Mouse (Mus musculus) cerebellum, adult 8-10 months (tissue): ENCODE measurements around the gene Chn1.

Source experiments
- DNase-seq: peaks from one replicate; pipeline ENCODE4 v3.0.0; 2022

The Chn1 gene

GRCm38 (mm10) chr2:73745647-73746374 lies 29.3 kb downstream of the Chn1 start:
- peak; percentile 13 for DNase-seq

GRCm38 (mm10) chr2:73741286-73741685 lies 33.9 kb downstream of the Chn1 start:
- DNase-seq, result no peak

DNA sequence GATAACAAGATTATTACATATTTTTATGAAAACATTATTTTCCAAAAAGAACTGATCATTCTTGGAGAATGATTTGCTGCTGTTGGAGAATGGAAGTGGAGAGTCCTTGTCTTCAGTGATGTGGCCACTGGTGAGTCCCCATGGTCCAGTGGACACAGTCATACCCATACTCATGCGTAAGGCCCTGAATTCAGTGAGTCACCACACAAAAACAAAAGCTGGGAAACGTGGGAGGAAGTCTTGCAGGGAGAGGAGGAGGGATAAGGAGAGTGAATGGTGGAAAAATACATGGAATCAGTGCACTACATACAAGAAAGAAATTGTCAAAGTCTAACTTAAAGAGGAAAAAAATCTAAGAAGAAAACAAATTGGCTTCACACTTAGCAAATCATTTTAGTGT lies 47.3 kb downstream of the Chn1 start:
- DNase-seq, result no peak

DNA sequence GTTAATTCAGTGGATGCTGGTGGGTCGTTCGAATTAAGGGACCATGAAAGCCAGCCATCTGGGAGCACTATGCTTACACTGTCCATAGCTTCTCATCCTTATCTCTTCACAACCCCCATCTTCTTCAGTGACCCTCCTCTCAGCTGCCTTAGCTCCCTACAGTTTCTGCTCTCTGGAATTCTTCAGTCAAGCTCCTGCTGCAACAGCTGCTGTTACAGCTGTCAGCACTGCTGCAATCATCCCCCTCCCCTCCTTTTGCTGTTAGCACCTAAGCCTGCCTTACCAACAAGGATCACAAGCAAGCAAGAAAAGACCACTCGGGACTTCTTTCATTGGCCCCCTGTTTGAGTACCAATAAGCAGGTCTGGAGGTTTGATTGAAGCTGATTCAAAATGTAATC lies 50.2 kb downstream of the Chn1 start:
- DNase-seq, result no peak

DNA sequence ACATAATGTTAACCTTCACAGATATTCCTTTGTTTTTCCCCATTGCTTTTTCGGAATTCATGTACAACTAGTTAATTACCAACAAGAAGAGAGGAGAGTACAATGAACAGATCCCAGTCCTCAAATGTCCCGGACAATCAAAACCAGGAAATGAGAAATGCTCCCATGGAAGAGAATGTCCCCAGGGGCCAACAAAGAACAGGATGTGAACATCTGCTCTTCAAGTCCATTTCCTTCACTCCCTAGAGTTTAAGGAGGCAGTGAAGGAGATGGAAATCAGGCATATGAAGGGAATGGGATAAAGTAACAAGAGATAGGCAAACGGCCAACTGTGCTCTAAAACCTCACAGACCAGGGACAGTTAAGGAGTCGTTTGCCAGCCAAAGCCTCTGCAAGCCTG lies 53.3 kb downstream of the Chn1 start:
- DNase-seq, result no peak

DNA sequence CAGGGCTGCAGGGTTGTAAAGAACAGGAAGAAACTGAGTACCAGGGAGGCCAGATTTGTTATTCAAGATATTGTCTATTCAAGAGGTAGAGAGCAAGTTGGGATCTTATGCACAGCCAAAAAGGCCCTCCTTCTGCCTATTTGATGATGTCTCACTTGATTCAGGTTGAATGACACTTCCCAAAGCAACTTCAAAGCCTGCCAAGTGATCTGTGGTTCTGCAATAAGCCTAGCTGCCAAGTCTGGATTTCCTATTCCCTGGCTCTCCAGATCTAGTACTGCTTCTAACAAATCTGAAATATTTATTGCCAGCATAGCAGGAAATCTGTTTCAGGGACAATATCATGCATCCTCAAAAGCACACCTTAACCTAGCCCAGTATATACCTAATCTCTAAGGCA lies 62.7 kb downstream of the Chn1 start:
- DNase-seq, result no peak

GRCm38 (mm10) chr2:73693045-73693444 lies 82.1 kb downstream of the Chn1 start:
- DNase-seq, result no peak

DNA sequence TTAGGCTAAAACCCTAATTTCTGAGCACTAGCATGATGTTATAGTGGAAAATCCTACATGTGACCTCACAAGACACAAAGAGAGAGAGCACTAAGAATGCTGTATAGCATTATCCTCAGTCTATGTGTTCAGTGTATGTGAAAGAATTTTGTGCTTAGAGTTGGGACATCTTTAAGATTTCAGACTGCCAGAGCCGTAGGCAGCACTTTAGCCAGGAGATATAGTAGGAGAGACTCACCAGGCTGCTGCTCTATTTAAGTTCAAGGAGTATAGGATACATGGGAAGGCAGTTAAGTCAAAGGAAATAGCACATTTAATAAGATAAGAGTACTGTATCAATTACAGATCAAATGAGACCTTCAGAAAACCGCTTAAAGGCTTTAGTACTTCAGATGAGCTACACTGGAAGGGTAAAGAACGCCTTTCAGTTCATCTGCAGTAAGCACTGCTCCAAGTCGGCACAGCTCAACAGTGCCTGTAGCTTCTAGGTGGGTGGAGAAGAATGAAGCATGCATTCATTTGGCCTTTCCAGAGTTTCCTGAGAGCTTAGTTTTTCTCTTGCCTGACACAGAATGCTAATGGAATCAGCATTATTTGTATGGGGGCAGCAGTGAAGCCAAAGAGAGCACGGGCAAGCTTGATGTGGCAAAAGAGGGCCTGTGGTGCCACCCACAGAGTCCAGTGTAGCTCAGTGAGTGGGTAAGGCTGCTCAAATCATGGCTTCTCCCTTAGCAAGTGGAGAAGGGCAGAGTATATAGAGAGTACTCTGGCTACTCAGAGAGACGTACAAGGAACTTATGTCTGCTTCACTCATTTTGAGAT lies 84.2 kb downstream of the Chn1 start:
- DNase-seq, result no peak

- no peak for DNase-seq
These were observed 92.6 kb downstream of the Chn1 start for GRCm38 (mm10) chr2:73682500-73682899.

GRCm38 (mm10) chr2:73680425-73681027 lies 94.6 kb downstream of the Chn1 start:
- no peak for DNase-seq

DNA sequence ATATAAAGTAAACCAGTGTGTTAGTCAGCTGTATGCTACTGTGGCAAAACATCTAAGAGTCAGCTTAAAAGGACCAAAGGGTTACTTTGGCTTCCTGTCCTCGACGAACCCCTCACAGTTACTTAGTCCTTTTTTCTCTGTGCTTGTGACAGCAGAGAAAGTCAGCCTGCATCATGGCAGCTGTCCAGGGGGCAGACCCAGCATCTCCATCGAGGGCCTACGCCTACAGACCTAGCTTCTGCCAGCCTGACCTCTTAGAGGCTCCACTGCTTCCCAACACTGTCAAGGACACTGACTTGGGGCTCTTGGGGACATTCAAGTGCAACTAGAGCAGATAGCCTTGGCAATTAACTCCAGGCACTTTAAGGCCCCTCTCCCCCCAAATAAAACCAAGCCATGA lies 106.5 kb downstream of the Chn1 start:
- DNase-seq, result no peak

- DNase-seq, result no peak
These were observed 114.5 kb downstream of the Chn1 start for GRCm38 (mm10) chr2:73660566-73661134.

- DNase-seq, result peak; percentile 29
These were observed 115.2 kb downstream of the Chn1 start for GRCm38 (mm10) chr2:73659726-73660565.

DNA sequence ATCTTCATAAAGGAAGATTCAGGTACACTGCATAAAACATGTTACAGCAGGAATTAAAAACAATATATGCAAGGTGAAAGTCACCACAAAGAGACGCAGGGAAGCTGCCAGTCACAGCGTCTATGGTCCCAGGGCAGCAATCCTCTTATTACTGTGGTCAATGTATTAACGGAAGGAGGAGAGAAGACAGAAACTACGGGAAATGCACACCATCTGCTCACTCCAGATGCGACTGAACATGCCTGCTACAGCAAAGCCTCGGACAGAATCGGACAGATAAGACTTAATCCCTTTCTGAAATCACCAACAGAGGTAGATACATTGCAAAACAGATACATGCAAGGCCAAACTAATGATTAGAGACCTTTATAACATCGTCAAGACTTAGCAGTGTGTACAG lies 116.1 kb downstream of the Chn1 start:
- no peak for DNase-seq

DNA sequence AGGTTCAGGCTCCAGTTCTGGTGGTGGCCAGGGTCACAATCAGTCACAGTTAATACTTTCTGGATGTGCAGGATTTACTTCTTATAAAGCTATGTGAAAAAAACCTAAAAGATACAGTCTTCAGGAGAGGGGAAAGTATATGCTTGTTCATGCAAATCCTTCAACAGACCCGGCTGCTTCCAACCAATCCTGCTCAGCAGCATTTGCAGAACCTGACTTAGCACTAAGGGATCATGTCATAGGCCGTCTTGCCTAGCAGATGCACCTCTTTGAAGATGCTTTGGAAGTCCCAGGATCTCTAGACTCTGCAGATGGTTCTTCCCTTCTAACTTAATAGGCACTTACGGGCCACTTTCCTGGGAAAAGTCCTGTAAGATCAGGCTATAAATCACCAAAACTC lies 117.2 kb downstream of the Chn1 start:
- DNase-seq, result no peak

DNA sequence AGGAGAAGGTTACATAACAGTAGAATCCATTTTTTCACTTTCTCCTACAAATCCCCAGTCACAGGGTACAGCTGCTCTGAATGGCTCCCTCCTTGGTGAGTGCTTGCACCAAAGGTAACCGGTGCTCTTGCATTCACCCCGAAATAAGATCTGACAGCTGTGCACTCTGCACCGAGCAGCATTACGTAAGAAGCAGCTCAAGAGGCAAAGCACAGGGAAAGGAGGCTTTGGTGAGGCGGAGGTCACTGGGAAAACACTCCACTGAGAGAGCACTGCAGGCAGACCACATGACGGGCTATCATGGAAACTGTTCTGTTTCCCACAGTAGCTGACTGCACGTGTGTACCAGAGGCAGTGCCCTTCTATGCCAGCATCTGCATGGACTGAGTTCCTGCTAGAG lies 118.0 kb downstream of the Chn1 start:
- DNase-seq, result no peak

GRCm38 (mm10) chr2:73655663-73656062 lies 119.5 kb downstream of the Chn1 start:
- DNase-seq, result no peak

DNA sequence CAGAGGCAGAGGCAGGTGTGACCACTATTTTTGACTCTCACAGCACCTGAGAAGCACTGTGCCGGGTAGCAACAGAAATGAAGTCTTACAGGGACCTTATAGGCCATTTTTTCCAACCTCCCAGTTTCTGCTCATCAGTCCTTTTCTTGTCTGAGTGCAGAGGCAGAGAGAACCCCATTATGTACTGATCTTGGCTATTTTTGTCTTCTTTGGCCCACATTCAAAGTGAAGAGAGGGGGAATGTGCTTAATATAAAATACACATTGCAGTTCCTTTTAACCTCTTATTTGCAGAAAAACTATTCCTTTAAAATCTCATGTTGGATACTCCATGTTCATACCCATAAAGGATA lies 120.3 kb downstream of the Chn1 start:
- no peak for DNase-seq

- DNase-seq, result no peak
These were observed 120.9 kb downstream of the Chn1 start for GRCm38 (mm10) chr2:73654059-73654891.

- no peak for DNase-seq
These were observed 137.5 kb downstream of the Chn1 start for GRCm38 (mm10) chr2:73637688-73638087.

- DNase-seq, result no peak
These were observed 138.8 kb downstream of the Chn1 start for GRCm38 (mm10) chr2:73636387-73636786.

- no peak for DNase-seq
These were observed 143.3 kb downstream of the Chn1 start for GRCm38 (mm10) chr2:73631816-73632215.
